Mouse (Mus musculus) right cerebral cortex, adult 2 months (tissue): ENCODE measurements at regions not wholly inside any gene's neighbourhood (a gene's known extent, or its start where the extent isn't known, plus 50 kb on each side); places are given as distances from the start of the nearest gene placed in this dataset.

Experiments used
- DNase-seq, 2 experiments: peaks; one replicate each; pipeline ENCODE4 v3.0.0; 2021 to 2022; ENCODE audit warnings: low spot score in 2 of 2

DNA sequence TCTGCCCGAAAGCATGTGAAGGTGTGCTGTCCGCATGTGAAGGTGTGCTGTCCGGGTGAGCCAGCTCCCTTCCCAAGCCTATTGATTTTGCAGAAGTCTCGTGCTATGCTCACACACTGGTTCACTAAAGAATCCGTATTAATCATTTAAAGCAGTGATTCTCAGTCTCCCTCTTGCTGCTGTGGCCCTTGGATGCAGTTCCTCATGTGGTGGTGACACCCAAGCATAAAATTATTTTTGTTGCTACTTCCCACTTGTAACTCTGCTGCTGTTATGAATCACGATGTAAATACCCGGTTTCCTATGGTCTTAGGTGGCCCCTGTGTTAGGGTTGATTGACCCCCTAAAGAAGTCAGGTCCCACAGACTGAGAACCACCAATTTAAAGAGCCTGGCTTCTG, 55.7 kb upstream of the Emb start:
- DNase-seq: no peak

DNA sequence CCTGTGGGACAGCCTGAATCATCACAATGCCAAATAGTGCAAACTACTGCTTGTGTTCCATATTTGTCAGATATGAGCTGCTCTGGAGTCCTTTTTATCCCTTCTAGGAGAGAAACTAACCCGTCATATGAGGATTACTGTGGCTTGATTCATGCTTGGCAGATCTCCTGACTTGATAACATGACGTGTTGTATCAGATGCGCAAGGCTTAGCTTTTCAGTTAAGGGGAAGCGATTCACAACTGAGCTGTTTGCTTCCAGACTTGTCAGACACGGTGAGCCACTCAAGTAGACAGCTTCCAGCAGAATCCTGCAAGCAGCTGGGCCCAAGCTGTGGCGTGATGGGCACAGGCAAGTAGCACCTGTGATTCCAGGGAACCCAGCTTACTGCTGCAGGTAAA, 64.5 kb upstream of the Emb start:
- peak; percentile 5 to 10 for DNase-seq

DNA sequence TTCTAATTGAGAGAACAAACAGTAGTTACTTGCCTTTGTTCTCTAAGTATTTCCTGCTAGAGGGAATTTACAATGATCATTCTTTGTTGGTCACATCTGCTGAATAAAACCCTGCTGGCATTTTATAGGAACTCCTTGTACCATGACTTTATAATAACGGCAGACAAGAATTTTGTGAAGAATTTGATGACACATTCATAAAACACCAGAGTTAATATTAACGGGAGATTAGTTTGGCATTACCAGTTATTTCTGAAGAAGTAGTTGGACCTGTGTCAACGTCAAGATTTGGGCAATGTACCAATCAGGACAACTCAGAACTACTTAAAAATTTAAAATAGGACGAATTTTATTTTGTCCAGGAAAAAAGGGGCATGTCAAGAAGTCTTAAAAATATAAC, 65.1 kb upstream of the Emb start:
- DNase-seq: no peak

DNA sequence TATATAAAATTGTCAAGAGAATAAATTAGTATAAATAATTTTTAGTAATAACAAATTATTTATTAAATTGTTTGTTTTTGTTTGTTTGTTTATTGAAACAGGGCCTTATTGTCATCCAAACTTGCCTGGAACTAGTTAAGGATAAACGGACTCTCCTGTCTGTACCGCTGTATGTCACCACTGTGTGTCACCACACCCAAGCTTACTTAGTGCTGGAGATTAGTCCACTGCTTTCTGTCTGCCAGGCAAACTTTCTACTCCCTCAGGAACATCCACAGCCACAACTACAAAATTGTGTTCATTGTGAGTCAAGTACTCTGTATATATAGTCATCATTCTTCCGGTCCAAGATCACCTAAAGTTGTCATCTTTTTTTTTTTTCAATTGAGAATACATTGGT, 74.0 kb upstream of the Emb start:
- no peak for DNase-seq

DNA sequence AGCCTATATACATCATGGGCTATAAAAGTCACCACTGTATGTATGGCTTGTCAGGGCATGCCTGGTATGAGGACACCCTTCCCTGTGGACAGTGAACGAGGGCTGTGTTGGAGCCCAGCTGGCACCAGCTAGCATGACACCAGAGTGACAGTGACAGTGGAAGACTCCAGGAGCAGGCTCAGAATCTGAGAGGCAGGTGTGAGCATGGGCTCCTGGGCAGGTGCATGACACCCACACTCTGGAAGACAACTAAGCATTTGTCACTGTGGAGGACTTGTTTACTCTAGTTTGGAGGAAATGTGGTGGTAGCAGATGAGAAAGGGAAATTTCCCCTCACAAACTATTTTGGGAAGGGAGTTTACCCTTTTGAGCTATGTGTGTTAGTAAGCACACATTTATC, 76.2 kb upstream of the Emb start:
- no peak for DNase-seq

DNA sequence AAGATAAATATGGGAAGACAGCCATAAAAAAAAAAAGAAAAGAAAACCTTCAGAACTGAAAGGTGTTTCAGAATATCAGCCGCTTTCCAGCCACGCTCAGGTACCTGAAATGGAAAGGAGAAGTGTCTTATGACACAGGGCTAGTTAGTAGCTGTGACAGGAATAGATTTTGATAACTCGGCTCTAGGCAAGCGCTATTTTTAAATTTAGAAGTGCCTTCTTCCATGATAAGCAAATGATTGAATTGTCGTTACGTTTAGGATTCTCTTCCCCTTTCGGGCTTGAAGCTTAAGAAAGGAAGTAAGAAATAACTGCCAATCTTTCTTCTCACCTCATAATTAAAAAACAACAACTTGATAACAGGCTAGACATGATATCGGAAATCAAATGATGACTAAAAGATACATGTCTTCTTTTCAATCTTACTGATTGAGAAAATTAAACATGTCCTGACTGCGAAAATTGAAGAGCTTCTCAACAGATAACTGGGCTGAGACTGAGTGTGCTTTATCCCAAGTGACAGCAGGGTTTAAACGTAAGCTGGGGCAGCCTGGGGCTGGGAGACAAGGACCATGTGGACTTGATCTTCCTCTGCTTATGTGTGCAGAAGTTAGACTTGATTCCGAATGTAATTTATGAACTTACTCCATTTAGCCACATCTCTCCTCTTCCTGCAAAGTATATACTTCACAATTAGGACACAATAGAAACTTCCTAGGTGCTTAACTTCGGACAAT, 80.4 kb upstream of the Emb start:
- no peak for DNase-seq

DNA sequence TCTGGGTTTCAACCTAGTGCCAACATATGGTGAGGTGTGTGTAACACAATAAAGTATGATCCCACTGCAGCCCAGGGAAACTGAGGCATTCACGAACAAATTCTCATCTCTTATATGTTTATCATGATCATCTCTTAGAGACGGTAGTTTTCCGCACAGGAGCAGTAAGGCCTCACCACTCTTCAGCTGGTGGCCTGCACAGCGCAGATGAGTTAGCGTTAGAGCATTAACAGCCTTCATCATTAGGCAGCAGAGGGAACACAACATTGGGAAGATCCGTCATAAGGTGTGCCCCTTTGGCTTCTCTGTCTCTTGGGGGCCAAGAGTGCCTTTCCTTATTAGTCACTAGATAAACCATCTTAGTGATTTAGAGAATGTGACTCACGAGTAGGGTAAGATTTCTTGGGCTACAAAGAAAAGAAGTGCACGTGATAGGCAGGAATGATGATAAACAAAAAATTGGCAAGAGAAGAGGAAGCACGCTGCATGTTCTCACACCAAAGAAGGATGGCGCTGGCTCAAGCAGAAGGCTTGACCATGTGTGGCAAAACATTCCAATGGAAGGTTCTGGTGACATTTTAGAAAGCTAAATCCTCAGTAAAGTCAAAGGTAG, 81.1 kb upstream of the Emb start:
- no peak for DNase-seq

DNA sequence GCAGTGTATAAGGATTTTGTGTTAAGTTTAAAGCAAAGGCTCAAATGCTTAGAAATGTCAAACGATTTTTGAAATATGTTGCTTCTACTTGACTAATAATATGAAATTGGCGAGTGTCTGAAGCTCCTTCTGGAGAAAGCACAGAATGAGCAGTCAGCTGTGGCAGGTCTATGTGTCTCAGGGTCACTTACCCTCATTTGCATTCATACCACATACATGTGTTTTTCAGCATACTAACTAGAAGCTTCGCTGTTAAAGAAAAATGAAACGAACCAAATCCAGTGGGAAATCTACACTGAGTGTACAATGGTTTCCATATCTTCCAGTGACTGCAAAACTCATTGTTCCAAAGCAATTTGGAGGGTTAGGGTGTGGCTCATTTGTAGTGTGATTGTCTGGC, 88.7 kb upstream of the Emb start:
- DNase-seq: no peak

DNA sequence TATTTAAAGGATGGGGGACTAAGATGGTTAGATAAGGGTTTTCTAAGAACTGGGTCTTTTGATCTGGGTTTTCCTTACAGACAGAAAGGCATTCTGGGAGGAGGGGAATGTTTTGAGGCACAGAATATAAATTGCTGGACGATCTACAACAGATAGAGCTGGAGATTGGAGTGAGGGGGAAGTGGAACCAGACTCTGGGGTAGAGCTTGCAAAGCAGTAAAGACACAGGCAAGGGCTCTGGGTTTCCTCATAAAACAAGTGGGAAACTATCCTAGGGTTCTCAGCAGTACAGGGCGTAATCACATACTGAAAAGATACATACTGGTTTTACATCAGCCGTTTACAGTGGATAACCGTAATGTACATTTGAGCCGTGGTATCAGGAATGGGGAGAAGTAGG, 89.5 kb upstream of the Parp8 start:
- no peak for DNase-seq

DNA sequence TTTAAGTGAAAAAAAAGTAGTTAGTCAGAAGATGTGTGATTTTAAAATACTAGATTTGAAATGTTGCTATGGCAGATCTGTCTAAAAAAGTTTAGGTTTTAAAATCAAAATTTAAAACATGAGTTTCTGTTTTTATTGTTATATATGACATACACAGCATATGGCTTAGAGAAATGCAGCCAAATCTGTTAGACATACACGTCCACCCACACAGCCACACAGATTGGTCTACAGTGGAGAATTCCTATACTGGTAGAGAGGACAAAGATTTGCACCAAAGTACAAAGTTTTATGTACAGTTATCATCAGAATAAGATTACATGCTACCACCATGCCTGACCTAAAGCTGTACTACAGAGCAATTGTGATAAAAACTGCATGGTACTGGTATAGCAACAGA, 87.1 kb upstream of the Parp8 start:
- DNase-seq: peak; percentile 10 to 15

DNA sequence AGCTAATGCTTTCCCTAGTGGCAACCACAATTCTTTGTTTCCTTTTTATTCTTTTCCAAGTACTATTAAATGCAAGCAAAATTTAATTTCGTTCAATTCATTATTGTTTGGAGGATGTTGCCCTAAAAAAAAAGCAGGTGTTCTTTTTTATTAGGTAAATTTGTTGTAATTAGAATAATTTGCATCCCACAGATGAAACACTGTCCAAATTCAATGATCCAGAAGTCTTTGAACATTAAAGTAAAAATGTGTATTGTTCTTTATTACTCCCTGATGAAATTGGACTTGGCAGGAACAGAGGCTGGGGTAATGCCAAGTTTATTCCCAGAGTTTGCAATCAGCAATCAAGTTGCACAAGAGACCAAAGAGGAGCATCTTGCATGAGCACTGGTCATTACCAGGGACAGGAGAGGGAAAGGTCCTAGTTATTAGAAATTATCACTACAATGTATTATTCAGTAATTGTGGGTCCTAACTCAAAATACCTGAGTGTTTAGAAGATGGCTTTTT, 79.9 kb upstream of the Parp8 start:
- DNase-seq: no peak

DNA sequence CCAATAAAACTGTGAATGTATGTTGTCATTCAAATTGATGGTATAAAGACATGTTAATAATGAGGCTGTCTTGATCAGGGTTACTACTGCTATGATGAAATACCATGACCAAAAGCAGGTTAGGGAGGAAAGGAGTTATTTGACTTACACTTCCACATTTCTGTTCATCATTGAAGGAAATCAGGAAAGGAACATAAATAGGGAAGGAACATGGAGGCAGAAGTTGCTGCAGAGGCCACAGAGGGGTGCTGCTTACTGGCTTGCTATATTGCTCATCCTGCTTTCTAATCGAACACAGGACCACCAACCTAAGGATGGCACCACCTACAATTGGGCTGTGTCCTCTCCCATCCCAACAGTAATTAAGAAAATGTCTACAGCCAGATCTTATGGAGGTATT, 69.4 kb upstream of the Parp8 start:
- no peak for DNase-seq

DNA sequence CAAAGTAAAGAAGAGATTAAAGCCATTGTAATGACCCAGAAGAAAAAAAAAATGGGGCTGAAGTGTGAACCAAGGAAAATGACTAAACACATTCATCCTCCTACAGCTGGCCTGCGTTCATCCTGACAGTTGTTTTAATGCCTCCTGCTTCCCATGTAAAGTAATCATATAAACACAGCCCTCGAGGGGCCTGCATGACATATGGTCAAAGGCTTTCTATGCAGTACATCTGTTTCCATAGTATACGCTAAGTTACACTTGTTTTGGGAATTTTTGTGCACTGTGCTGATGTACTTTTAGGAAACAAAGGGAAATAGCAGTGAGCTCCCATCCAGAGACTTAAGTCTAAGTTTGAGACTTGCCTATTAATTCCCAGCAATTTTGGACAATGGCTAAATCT, 63.3 kb upstream of the Parp8 start:
- DNase-seq: no peak

DNA sequence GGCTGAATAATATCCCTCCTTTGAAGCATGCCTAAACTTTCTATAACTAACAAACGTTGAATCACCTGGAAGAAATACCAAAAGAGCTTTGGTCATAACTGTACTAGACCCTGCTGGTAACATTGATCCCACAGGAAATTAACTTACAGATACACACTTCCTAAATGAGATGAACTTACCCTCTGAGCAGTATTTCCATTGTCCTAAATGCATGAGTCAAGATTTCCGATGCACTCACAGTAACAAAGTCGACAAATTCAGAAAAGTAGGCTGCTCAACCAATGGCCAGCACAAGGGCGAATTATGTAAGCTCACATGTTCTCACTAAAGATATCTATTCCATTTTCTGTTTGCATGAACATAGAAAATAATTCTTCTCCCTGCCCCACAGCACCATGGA, 57.4 kb upstream of the Parp8 start:
- DNase-seq: no peak

DNA sequence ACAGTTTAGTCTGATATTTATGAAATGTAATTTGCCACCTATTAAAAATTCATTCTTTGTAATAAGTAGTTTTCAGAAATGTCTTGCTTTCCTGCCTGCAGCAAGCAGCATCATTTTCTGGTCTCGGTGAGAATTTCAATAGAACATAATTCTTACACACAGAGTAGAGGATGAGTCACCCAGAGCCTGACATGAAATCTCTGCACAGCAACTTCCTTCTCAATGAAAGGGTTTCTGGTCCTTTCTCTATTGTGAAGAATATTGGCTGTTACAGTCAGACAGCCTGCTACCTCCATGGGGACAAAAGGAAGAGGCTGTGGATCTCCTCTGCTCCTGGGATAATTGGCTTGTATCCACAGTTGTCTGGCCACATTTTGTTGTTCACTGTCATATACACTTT, 54.0 kb upstream of the Parp8 start:
- peak in 1 of 2 experiments; percentile 5 for DNase-seq
